Comparison of ENCODE assay signal across 20 mouse cellular contexts in genomic region chr16:44421735-44422134, GRCm38 (mm10). TPM values are rescaled to one million over a fixed set of nuclear protein-coding genes. Genes with fewer than 3 reads are reported as not detected.
"Had no signal": no experiment of that assay in that cellular context is flagged by ENCODE, and none has a peak within 500 bp of the region (broad histone marks: within the 10 kb centered on the region; RNA-seq: fewer than 3 reads in every experiment).

No protein-coding gene starts in this region.

- H3K9me3 ChIP-seq: neural tube, embryonic 12.5 days; neural tube, embryonic 13.5 days; neural tube, embryonic 15.5 days; stomach, embryonic 15.5 days had no signal

- H3K4me1 ChIP-seq: neural tube, embryonic 12.5 days; neural tube, embryonic 13.5 days; neural tube, embryonic 15.5 days had no signal

- H3K4me2 ChIP-seq: neural tube, embryonic 12.5 days; neural tube, embryonic 13.5 days; neural tube, embryonic 15.5 days; stomach, embryonic 15.5 days had no signal

- H3K9ac ChIP-seq: neural tube, embryonic 12.5 days; neural tube, embryonic 13.5 days; neural tube, embryonic 15.5 days; stomach, embryonic 15.5 days had no signal

- DNase-seq: retina, postnatal 1 day; right cerebral cortex, adult 18-20 months; right cerebral cortex, postnatal 14 days; right cerebral cortex, postnatal 25 days; right cerebral cortex, postnatal 4 days; spleen, adult 18-20 months; thymus, adult 18-20 months; thymus, adult 2 months; thymus, postnatal 14 days; thymus, postnatal 25 days; thymus, postnatal 36 days; thymus, postnatal 4 days had no signal

- H3K27me3 ChIP-seq: neural tube, embryonic 12.5 days; neural tube, embryonic 13.5 days; neural tube, embryonic 15.5 days; stomach, embryonic 15.5 days had no signal

- H3K36me3 ChIP-seq: neural tube, embryonic 12.5 days; neural tube, embryonic 13.5 days; neural tube, embryonic 15.5 days; stomach, embryonic 15.5 days had no signal

- H3K27ac ChIP-seq: neural tube, embryonic 12.5 days; neural tube, embryonic 13.5 days; neural tube, embryonic 15.5 days; stomach, embryonic 15.5 days; stomach, postnatal 0 days had no signal

- H3K4me3 ChIP-seq: neural tube, embryonic 12.5 days; neural tube, embryonic 13.5 days; neural tube, embryonic 15.5 days; stomach, embryonic 15.5 days had no signal

RNA-seq across cellular contexts. Expression of gene Cfap44, which starts 27.1 kb away (rescaled TPM):
- total RNA-seq: neutrophil, adult 5-6 weeks had no signal
- polyA plus RNA-seq: small intestine, adult 2 months; spleen, adult 2 months had no signal
